Mouse (Mus musculus) small intestine, adult 2 months (tissue): ENCODE results near the gene Dip2c.

Experiments
- CTCF ChIP-seq: fragments of 200-500 bp; IDR thresholded peaks from 2 replicates; pipeline ENCODE4 v1.5.1; 2012; ENCODE audit warnings: low read depth, mild to moderate bottlenecking, control low read depth, inconsistent platforms, low read length, moderate library complexity, mixed read lengths; ENCODE audit not compliant: insufficient replicate concordance, insufficient read length; ENCODE audit errors: extremely low read depth
- POLR2A ChIP-seq: fragments of 200-500 bp; IDR thresholded peaks from 2 replicates; pipeline ENCODE4 v1.6.1; 2012; ENCODE audit warnings: low read depth, mild to moderate bottlenecking, control low read depth, inconsistent platforms, low read length, moderate library complexity

- TF ChIP-seq CTCF (no peak), POLR2A (no peak)
These were observed 145.6 kb downstream of the Dip2c start for GRCm38 (mm10) chr13:9421949-9422348.
